Mouse (Mus musculus) inflammation-experienced regulatory T-cells, adult 16 weeks (primary cell): ENCODE measurements around the gene Hsd17b12. TPM values are rescaled to one million over a fixed set of nuclear protein-coding genes. Genes with fewer than 3 reads are reported as not detected.

Experiments
- polyA plus RNA-seq: library from polyadenylated mRNA; unstranded; fragments of 100-300 nt; shearing (Covaris generic); gene quantifications from one replicate; pipeline ENCODE4 v1.2.1, GENCODE M21; 2017

Gene Hsd17b12
- 65.2 TPM for polyA plus RNA-seq

GRCm38 (mm10) chr2:94157592-94158519 is at the start of gene Hsd17b12:
Gene Hsd17b12, minus strand, starts transcription at chr2:94157964.

GRCm38 (mm10) chr2:94010335-94011291 is 147.2 kb downstream of the Hsd17b12 start, which contains the start of gene Alkbh3:
Gene Alkbh3, minus strand, starts transcription at chr2:94010807.

GRCm38 (mm10) chr2:93996254-93996653 is 161.5 kb downstream of the Hsd17b12 start, which contains the start of gene Gm27027:
Gene Gm27027, minus strand, starts transcription at chr2:93996354.

Other genes with a start within 250 kb of the Hsd17b12 start
- not detected for gene Gm13889, start 200.8 kb downstream of the Hsd17b12 start, polyA plus RNA-seq
- not detected for gene Gm27027, start 161.6 kb downstream of the Hsd17b12 start, polyA plus RNA-seq
- 79.2 TPM for gene Alkbh3, start 147.2 kb downstream of the Hsd17b12 start, polyA plus RNA-seq
- gene Ttc17, start 248.7 kb upstream of the Hsd17b12 start, polyA plus RNA-seq: 63.0 TPM